Mouse (Mus musculus) erythroblast, embryonic 14.5 days (primary cell): ENCODE data around the gene Mrps2.

Experiments used
- GATA1 ChIP-seq: IDR thresholded peaks from 2 replicates; pipeline ENCODE4 v1.6.1; 2012; ENCODE audit warnings: low read length, inconsistent platforms, mixed read lengths
- TAL1 ChIP-seq: IDR thresholded peaks from 3 replicates; pipeline ENCODE4 v1.6.1; 2012; ENCODE audit warnings: low read length, inconsistent platforms, mixed read lengths

DNA sequence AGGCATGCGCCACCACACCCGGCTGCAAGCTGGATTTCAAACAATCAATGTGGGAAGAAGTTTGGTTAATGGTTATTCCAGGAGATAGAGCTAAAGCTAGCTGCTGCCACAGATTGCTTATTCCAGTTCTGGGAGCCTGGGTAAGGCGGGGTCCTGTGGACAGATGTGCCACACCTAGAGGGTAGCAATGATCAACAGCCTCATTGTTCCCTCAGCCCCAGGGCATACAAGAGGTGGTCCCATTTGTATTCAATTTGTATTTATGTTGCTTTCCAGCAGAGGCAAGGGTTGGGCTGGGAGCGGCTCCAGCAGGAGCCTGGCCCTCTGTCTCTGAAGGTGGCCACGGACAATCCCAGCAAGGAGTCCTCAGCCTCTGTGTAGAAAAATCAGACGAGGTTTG is 38.4 kb downstream of the Mrps2 start:
- TF ChIP-seq GATA1, result no peak
- no peak for TF ChIP-seq TAL1
